In genomic region chr2:173595374-173595781, GRCm38 (mm10) we compare ENCODE assay signal across 11 mouse cellular contexts. TPM values are rescaled to one million over a fixed set of nuclear protein-coding genes. Genes with fewer than 3 reads are reported as not detected.
A peak's percentile ranks its signal among the peaks of the same experiment; 100 is the strongest.
DNase-seq lines count a peak whose midpoint lies in the region; ATAC-seq and TF ChIP-seq lines count a peak whose summit lies in the region.
"Had no signal": no experiment of that assay in that cellular context is flagged by ENCODE, and none has a peak within 500 bp of the region (broad histone marks: within the 10 kb centered on the region; RNA-seq: fewer than 3 reads in every experiment).

No protein-coding gene starts in this region.

- no peak overlapping the region for H3K4me3 ChIP-seq in kidney, adult 2 months (ENCODE audit: insufficient read depth, low read depth, low read length)
- H3K4me3 ChIP-seq in MEL (ENCODE audit: control insufficient read depth in 1 of 2, insufficient read depth in 1 of 2, low read depth in 2 of 2, low read length in 2 of 2), result no peak overlapping the region
- H3K4me3 ChIP-seq: midbrain, embryonic 12.5 days had no signal

- no peaks in the 10 kb centered on the region for H3K79me2 ChIP-seq in MEL (ENCODE audit: control insufficient read depth, insufficient read depth, low read length, poor library complexity)

- DNase-seq in kidney, adult 2 months, result no peak
- no peak for DNase-seq in kidney, adult 18-20 months
- DNase-seq in CD4-positive helper T cell, adult 2 months (ENCODE audit: low read depth, low spot score), result peak; percentile 56
- peak; percentile 32 for DNase-seq in MEL (ENCODE audit: low read depth, low spot score)
- no peak for DNase-seq in right cerebral cortex, postnatal 25 days
- DNase-seq in gastrocnemius, adult 18-20 months (ENCODE audit: low spot score), result no peak
- DNase-seq in right cerebral cortex, postnatal 36 days (ENCODE audit: low spot score in 2 of 2), result no peak

- peak; percentile 44; the same call in 1 of the 2 replicates for ATAC-seq in megakaryocyte-erythroid progenitor cell, adult 5-6 weeks (replicated peaks; ENCODE audit: low FRiP score, low TSS enrichment, poor library complexity, severe bottlenecking)

- WGBS in kidney, adult 2 months, result 76% methylated on average over 10 of the region's 10 CpGs

- H3K4me1 ChIP-seq in kidney, adult 2 months (ENCODE audit: control insufficient read depth, insufficient read depth, low read length), result no peaks in the 10 kb centered on the region
- H3K4me1 ChIP-seq in MEL (ENCODE audit: control insufficient read depth in 1 of 2, insufficient read depth in 2 of 2, low read length in 2 of 2), result no peaks in the 10 kb centered on the region

- TF ChIP-seq POLR2A in kidney, adult 2 months (IDR thresholded peaks at IDR 0.05; ENCODE audit: low read depth, low read length), result no peak
- no peak for TF ChIP-seq POLR2A in MEL (IDR thresholded peaks at IDR 0.05; ENCODE audit: control insufficient read depth in 1 of 2, insufficient read depth in 1 of 2, low read depth in 1 of 2, low read length in 2 of 2, poor library complexity in 1 of 2)

- H3K9me3 ChIP-seq in MEL (replicated peaks; ENCODE audit: insufficient read depth, low read length), result no peaks in the 10 kb centered on the region
- H3K9me3 ChIP-seq: midbrain, embryonic 12.5 days had no signal

- TF ChIP-seq CTCF in kidney, adult 2 months (conservative IDR thresholded peaks at IDR 0.05; ENCODE audit: insufficient read depth, insufficient read length, low read depth, low read length), result peak; percentile 30; the same call in 1 of the 2 replicates
- peak; percentile 24 to 54 (median 49); a peak in 4 of 6 replicates for TF ChIP-seq CTCF in MEL (IDR thresholded peaks at IDR 0.05 in 2 of 3, conservative IDR thresholded peaks at IDR 0.05 in 1 of 3; ENCODE audit: control insufficient read depth in 1 of 3, insufficient read depth in 1 of 3, low read depth in 2 of 3, low read length in 3 of 3, poor library complexity in 1 of 3, severe bottlenecking in 1 of 3)

- TF ChIP-seq RAD21 in MEL (IDR thresholded peaks at IDR 0.05; ENCODE audit: low read depth, low read length), result peak; percentile 25

- no peak for TF ChIP-seq EP300 in MEL (IDR thresholded peaks at IDR 0.05; ENCODE audit: low read depth in 1 of 2, low read length in 2 of 2)

- no peaks in the 10 kb centered on the region for H3K36me3 ChIP-seq in kidney, adult 2 months (ENCODE audit: control insufficient read depth, insufficient read depth, low read length)
- H3K36me3 ChIP-seq in MEL (ENCODE audit: control insufficient read depth in 1 of 2, insufficient read depth in 2 of 2, low read length in 2 of 2), result no peaks in the 10 kb centered on the region; a peak in 1 of 4 replicates

- H3K9ac ChIP-seq in MEL (ENCODE audit: control insufficient read depth, low read depth, low read length, poor library complexity, severe bottlenecking), result no peak overlapping the region
- H3K9ac ChIP-seq: midbrain, embryonic 12.5 days had no signal

- H3K27me3 ChIP-seq in kidney, adult 2 months (replicated peaks; ENCODE audit: control insufficient read depth, insufficient read depth, low read length), result no peaks in the 10 kb centered on the region
- H3K27me3 ChIP-seq in MEL (ENCODE audit: control insufficient read depth in 1 of 2, insufficient read depth in 2 of 2, low read length in 2 of 2), result no peaks in the 10 kb centered on the region
- H3K27me3 ChIP-seq: midbrain, embryonic 12.5 days had no signal

- no peak overlapping the region for H3K27ac ChIP-seq in kidney, adult 2 months (ENCODE audit: insufficient read depth, low read depth, low read length)
- H3K27ac ChIP-seq in MEL (ENCODE audit: control insufficient read depth, low read depth, low read length), result no peak overlapping the region
- H3K27ac ChIP-seq: midbrain, embryonic 12.5 days had no signal

TF ChIP-seq in MEL, 35 proteins besides CTCF, POLR2A, EP300 and RAD21:
- TF ChIP-seq TAL1 (IDR thresholded peaks at IDR 0.05; ENCODE audit: low read length) (no peak), USF2 (IDR thresholded peaks at IDR 0.05; ENCODE audit: borderline replicate concordance in 1 of 2, insufficient read depth in 1 of 2, low read depth in 1 of 2, low read length in 2 of 2) (no peak), MEF2A (IDR thresholded peaks at IDR 0.05; ENCODE audit: extremely low read depth, insufficient replicate concordance, low read depth, low read length, poor library complexity, severe bottlenecking) (no peak), GATA1 (IDR thresholded peaks at IDR 0.05; ENCODE audit: low read depth, low read length) (no peak), SMC3 (IDR thresholded peaks at IDR 0.05; ENCODE audit: low read depth, low read length) (peak; percentile 52), CHD2 (IDR thresholded peaks at IDR 0.05; ENCODE audit: low read length) (no peak), ZC3H11A (IDR thresholded peaks at IDR 0.05; ENCODE audit: low read depth, low read length) (peak; percentile 12; the same call in 1 of the 2 replicates), ZKSCAN1 (IDR thresholded peaks at IDR 0.05; ENCODE audit: low read depth, low read length) (peak; percentile 85)

RNA-seq across cellular contexts. Expression of gene Ankrd60, which starts 17.2 kb away (rescaled TPM):
- polyA plus RNA-seq in kidney, adult 2 months (2012; rRNA removed), result 0.09 and 0.22 TPM in 2 replicates
- total RNA-seq in MEL (2012; rRNA removed), result not detected in 2 replicates
- not detected for polyA plus RNA-seq in MEL (2012; ENCODE audit: insufficient read depth in 1 of 2, insufficient read length in 2 of 2, low read depth in 1 of 2, low replicate concordance in 2 of 2, missing spikeins in 1 of 2)
- not detected in 2 replicates for total RNA-seq in megakaryocyte-erythroid progenitor cell, adult 5-6 weeks (2014; fragmentation: Nextera tagmentation)
- total RNA-seq in megakaryocyte-erythroid progenitor cell, adult 5-6 weeks (2017), result not detected in 2 replicates
- not detected for total RNA-seq in gastrocnemius, adult 18-20 months (2021)
- total RNA-seq: gastrocnemius, adult 8-10 months had no signal
- polyA plus RNA-seq: kidney, embryonic 16.5 days; midbrain, embryonic 12.5 days had no signal

Comparison
In these comparisons a context has a peak if more than half of its experiments do, and no peak if none do; other contexts are left out.
1. DNase-seq: peak in CD4-positive helper T cell, adult 2 months (single experiment) and MEL (single experiment); none in kidney, adult 2 months (single experiment), kidney, adult 18-20 months (single experiment), right cerebral cortex, postnatal 25 days (single experiment), gastrocnemius, adult 18-20 months (single experiment) and right cerebral cortex, postnatal 36 days (0 of 2).